Mouse (Mus musculus) heart, adult 9 months (tissue): ENCODE measurements around the gene Fem1a.

ENCODE experiments used
- DNase-seq, 2 experiments: peaks; one replicate each; pipeline ENCODE4 v3.0.0; 2022; ENCODE audit warnings: low spot score in 2 of 2

The Fem1a gene

GRCm38 (mm10) chr17:56256239-56256881 is at the start of gene Fem1a:
Gene Fem1a, plus strand, starts transcription at chr17:56256810.
- DNase-seq: peak; percentile 98 to 99

DNA sequence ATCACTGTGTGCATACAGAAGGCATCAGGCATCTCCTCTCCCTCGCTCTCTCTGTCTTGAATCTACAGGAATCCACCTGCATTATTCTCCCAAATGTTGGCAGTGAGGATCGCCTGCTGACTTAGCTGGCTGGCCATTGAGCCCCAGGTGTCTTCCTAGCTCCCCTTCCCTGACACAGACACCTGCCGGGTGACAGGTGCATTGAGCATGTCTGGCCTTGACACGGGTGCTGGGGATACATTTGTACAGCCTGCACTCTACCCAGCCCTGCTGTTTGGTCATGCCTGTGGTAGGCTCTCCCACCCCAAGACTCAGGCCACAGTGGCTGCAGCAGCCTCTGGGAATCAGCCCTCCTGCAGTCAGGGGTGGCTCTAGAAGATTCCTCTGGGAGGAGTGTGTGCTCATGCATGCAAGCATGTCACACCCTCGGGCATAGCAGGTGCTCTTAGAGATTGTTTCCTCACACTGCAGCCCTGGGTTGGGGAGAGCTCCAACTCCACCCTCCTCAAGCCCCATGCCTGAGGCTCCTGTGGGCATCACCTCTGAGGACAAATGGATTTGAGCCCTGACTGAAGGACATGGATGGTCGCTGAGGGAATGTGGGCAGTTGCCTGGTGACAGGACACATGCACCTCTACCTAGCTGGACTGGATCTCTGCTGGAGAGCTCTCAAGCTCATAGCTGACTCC is 49.5 kb upstream of the Fem1a start:
- DNase-seq: no peak

GRCm38 (mm10) chr17:56207963-56208530 is 48.6 kb upstream of the Fem1a start:
- no peak for DNase-seq

DNA sequence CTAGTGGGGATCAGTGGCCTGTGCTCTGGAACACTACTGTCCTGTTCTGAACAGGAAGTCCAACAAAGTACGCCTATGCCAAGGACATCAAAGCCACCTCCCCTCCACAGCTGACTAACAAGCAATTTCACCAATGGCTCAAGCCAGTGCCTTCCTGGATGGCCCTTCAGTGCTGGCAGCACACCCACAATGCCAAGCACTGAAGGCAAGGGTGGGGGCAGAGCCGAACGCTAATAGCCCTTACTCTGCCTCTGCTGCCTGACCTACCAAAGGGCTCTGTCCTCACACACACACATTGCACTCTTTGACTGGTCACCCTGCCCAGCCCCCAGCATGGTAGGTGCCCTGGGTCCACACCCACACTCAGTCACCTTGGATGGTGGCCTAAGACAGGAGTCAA is 47.8 kb upstream of the Fem1a start:
- DNase-seq: no peak

GRCm38 (mm10) chr17:56211090-56211489 is 45.5 kb upstream of the Fem1a start:
- DNase-seq: peak; percentile 51 to 78

DNA sequence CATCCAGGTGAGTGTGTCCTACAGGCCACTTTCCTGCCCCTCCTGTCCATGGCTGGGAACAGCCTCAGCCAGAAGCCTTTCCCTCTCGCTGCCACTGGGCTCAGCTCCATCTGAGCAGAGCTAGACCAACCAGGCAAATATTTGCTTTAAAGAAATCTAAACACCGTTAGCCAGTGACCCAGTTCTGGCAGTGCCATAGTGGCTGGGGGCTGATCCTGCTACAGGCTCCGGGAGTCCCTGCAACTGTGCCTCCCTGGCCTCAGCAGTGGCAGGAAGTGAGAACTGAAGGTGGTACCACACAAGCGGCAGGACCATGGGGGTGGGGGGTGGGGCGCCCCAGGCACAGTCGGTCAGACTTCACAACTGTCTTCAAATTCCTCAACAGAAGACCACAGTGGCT is 43.9 kb upstream of the Fem1a start:
- DNase-seq: no peak

- DNase-seq: no peak
These were observed 42.4 kb upstream of the Fem1a start for GRCm38 (mm10) chr17:56214229-56214628.

DNA sequence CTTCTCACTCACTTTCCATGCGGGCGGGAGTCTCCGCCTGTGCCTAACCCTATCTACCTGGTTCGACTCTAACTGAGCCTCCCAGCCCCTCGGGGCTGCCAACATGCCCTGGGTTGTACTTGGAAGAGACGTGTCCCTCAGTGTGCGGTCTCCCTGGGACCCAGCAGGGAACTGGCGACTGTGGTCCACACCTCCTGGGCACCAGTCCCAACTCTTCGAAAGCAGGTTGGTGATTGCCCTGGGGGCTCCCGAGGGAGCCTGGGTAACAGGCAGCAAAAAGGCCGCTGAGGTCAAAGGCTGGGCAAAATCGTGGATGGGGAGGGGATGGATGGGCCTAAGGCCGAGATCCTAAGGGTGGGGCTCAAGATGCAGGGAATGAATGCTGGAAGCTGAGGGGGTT is 38.9 kb upstream of the Fem1a start:
- DNase-seq: no peak

DNA sequence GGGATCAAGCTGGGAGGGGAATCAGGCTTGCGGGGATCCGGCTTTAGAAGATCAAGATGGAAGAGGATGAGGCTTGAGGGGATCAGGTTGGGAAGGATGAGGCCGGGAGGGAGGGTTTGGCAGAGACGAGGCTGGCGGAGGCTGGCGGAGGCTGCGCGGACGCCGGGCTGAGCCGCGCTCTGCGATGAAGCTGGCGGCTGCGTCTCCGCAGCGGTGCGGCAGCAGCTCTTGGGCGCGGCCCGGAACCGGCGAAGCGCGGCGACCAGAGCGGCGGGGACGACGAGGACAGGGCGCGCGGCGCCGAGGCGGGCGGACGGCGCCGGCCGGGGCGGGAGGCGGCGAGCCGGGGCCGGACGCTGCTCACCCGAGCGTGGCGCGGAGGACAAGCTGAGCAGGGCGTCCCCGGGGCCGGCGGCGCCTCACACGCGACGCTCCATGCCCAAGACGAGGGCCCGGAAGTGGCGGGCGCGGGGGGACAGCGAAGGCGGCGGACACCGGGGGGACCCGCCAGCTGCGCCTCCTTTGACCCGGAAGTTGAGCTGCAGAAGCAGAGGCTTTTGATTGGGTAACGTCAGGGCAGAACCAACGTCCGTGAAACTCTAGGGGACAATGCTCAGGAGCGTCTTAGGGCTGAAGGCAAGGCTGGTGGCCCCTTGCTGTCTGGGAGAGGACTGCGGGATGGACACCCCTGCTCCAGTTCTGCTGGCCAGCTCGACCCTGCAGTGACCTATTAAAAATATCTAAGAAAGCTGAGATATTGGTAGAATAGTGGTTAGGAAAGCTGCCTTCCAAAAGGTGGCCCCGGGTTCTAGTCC is 38.0 kb upstream of the Fem1a start, which contains the start of gene Dpp9:
TSS of gene Dpp9 (minus strand) at position 529 of the 815 bp plus-strand sequence.
- peak; percentile 95 to 98 for DNase-seq

- DNase-seq: no peak
These were observed 37.4 kb upstream of the Fem1a start for GRCm38 (mm10) chr17:56219251-56219650.

- DNase-seq: peak; percentile 90 to 91
These were observed 36.8 kb upstream of the Fem1a start for GRCm38 (mm10) chr17:56219805-56220204.

GRCm38 (mm10) chr17:56224916-56225315 is 31.7 kb upstream of the Fem1a start:
- DNase-seq: no peak

GRCm38 (mm10) chr17:56226566-56226965 is 30.0 kb upstream of the Fem1a start:
- DNase-seq: no peak

DNA sequence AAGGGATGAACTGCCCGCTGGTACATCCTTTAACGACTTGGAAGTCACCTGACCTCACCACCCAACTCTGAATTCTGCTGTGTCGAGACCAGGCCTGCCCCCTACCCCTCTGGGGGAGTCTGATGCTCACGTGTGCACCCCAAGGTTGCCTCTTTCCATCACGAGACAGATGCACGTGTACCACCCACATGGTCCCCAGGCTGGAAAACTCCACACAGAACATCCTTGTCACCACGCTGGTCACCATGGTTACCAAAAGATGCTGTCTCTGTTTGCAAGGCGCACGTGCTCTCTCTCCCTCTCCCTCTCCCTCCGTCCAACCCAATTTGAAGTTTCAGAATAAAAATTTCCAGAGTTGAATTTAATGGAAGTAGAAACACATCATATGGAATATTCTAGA is 26.7 kb upstream of the Fem1a start:
- no peak for DNase-seq

DNA sequence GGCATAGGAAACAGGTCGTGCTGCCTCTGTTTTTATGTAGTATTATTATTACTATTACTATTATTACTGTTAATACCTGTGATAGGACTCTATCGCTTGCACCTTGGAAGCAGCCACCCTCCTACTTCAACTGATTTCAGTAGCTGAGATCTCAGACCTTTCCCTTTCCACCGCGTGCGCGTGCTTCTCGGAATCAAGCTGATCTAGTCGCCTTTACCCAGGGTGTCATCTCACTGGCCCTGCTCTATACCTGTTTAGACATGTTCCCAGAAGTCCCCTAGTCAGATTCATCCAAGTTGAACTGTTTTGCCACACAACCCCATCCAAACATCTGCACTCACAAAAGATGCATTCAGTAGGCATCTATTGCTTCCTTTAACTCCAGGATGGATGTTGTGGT is 23.2 kb upstream of the Fem1a start:
- no peak for DNase-seq

GRCm38 (mm10) chr17:56233818-56234469 is 22.7 kb upstream of the Fem1a start:
- no peak for DNase-seq

GRCm38 (mm10) chr17:56241541-56242401 is 14.8 kb upstream of the Fem1a start:
- DNase-seq: peak; percentile 49 to 68

DNA sequence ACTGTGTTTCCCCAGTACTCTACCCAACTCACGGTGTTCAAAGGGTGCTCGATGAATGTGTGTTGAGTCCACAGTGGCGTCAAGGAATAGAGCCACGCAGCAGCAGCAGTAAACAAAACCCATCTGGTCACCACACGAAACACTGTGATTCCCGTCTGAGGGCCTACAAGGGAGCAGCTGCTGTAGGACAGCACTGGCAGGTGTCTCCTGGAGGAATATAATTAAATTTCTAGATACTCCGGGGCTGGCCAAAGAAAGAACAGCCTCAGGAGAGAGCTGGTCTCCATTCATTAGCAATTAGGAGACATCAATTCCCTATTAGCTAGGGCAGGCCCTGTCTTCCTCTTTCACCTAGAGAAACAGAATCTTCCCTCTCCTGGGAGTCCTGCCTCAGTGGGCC is 11.0 kb upstream of the Fem1a start:
- DNase-seq: no peak

GRCm38 (mm10) chr17:56251136-56251829 is 5.3 kb upstream of the Fem1a start:
- no peak for DNase-seq

DNA sequence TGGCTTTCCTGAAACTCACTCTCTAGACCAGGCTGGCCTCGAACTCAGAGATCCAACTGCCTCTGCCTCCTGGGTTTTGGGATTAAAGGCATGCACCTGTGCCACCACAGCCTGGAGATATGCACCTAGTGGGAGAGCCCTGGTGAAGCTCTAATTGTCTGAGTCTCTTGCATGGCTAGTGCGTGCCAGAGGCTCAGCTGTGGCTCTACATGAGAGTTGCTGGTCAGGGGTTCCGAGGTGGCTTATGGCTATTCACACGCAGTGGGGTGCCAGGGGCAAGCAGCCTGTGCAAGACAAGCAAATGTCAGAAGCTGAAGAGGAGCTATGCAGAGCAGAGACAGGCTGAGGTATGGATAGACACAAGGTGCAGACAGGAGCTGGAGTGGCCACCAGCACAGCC is 1.9 kb upstream of the Fem1a start:
- no peak for DNase-seq
